Mouse (Mus musculus) MEL (cell line): ENCODE data around the gene Oas1f. TPM values are rescaled to one million over a fixed set of nuclear protein-coding genes. Genes with fewer than 3 reads are reported as not detected.

Experiments used
- DNase-seq: peaks from one replicate; pipeline ENCODE4 v3.0.0; 2011; ENCODE audit warnings: low read depth, low spot score
- H3K27ac ChIP-seq: 2 replicates; pipeline ENCODE4 v1.5.1; 2012; ENCODE audit warnings: low read depth, mild to moderate bottlenecking, control low read depth, low read length, moderate library complexity; ENCODE audit not compliant: control insufficient read depth
- H3K27me3 ChIP-seq, 2 experiments: fragments of 150-350 bp in 1 of 2; sonication (generic) in 1 of 2; 2 replicates each; pipeline ENCODE4 v1.6.1; 2012; ENCODE audit warnings: low read length in 2 of 2, mild to moderate bottlenecking in 2 of 2, improper control_type of control experiment in 1 of 2, moderate library complexity in 1 of 2; ENCODE audit not compliant: insufficient read depth in 2 of 2, control insufficient read depth in 1 of 2
- H3K36me3 ChIP-seq, 2 experiments: 2 replicates each; pipeline ENCODE4 v1.6.1; 2012 to 2014; ENCODE audit warnings: low read length in 2 of 2, improper control_type of control experiment in 1 of 2, inconsistent platforms in 1 of 2, mild to moderate bottlenecking in 1 of 2; ENCODE audit not compliant: insufficient read depth in 2 of 2, control insufficient read depth in 1 of 2
- H3K4me1 ChIP-seq, 2 experiments: fragments of 150-350 bp in 1 of 2; sonication (generic) in 1 of 2; 2 replicates each; pipeline ENCODE4 v1.6.1; 2012; ENCODE audit warnings: low read length in 2 of 2, improper control_type of control experiment in 1 of 2, mild to moderate bottlenecking in 1 of 2; ENCODE audit not compliant: insufficient read depth in 2 of 2, control insufficient read depth in 1 of 2
- H3K4me3 ChIP-seq, 2 experiments: fragments of 150-350 bp in 1 of 2; sonication (generic) in 1 of 2; 2 replicates each; pipeline ENCODE4 v1.5.1; 2012; ENCODE audit warnings: low read depth in 2 of 2, low read length in 2 of 2, mild to moderate bottlenecking in 2 of 2, moderate library complexity in 2 of 2, control low read depth in 1 of 2, improper control_type of control experiment in 1 of 2; ENCODE audit not compliant: control insufficient read depth in 1 of 2, insufficient read depth in 1 of 2
- H3K79me2 ChIP-seq: 2 replicates; pipeline ENCODE4 v1.6.1; 2012; ENCODE audit warnings: mild to moderate bottlenecking, low read length, moderate library complexity; ENCODE audit not compliant: control insufficient read depth, poor library complexity, insufficient read depth
- H3K9ac ChIP-seq: 2 replicates; pipeline ENCODE4 v1.6.1; 2012; ENCODE audit warnings: low read depth, mild to moderate bottlenecking, control low read depth, low read length, moderate library complexity; ENCODE audit not compliant: control insufficient read depth, poor library complexity, severe bottlenecking
- H3K9me3 ChIP-seq: fragments of 150-350 bp; sonication (generic); replicated peaks from 2 replicates; pipeline ENCODE4 v1.6.1; 2012; ENCODE audit warnings: mild to moderate bottlenecking, low read length, improper control_type of control experiment, moderate library complexity; ENCODE audit not compliant: insufficient read depth
- CHD1 ChIP-seq: IDR thresholded peaks from 2 replicates; pipeline ENCODE4 v1.6.1; 2012; ENCODE audit warnings: low read depth, mild to moderate bottlenecking, inconsistent platforms, low read length, improper control_type of control experiment
- CHD2 ChIP-seq: IDR thresholded peaks from 2 replicates; pipeline ENCODE4 v1.6.1; 2011; ENCODE audit warnings: low read length, improper control_type of control experiment
- CTCF ChIP-seq, 3 experiments: IDR thresholded peaks in 2 of 3; conservative IDR thresholded peaks in 1 of 3; 2 replicates each; pipeline ENCODE4 v1.5.1; 2011 to 2012; ENCODE audit warnings: low read length in 3 of 3, low read depth in 2 of 3, mild to moderate bottlenecking in 2 of 3, improper control_type of control experiment in 1 of 3, inconsistent platforms in 1 of 3, mixed read lengths in 1 of 3, moderate library complexity in 1 of 3; ENCODE audit not compliant: control insufficient read depth in 1 of 3, insufficient read depth in 1 of 3, poor library complexity in 1 of 3, severe bottlenecking in 1 of 3
- E2F4 ChIP-seq: IDR thresholded peaks from 2 replicates; pipeline ENCODE4 v1.6.1; 2011; ENCODE audit warnings: low read depth, low read length, improper control_type of control experiment, borderline replicate concordance
- ELF1 ChIP-seq: IDR thresholded peaks from 2 replicates; pipeline ENCODE4 v1.6.1; 2014; ENCODE audit warnings: low read depth, mild to moderate bottlenecking, inconsistent platforms, low read length, improper control_type of control experiment, moderate library complexity
- EP300 ChIP-seq, 2 experiments: IDR thresholded peaks; 2 replicates each; pipeline ENCODE4 v1.6.1; 2011; ENCODE audit warnings: improper control_type of control experiment in 2 of 2, low read length in 2 of 2, low read depth in 1 of 2, mild to moderate bottlenecking in 1 of 2
- ETS1 ChIP-seq: IDR thresholded peaks from 2 replicates; pipeline ENCODE4 v1.6.1; 2012; ENCODE audit warnings: low read depth, mild to moderate bottlenecking, inconsistent platforms, low read length, improper control_type of control experiment, moderate library complexity
- GABPA ChIP-seq: IDR thresholded peaks from 2 replicates; pipeline ENCODE4 v1.6.1; 2012; ENCODE audit warnings: low read depth, mild to moderate bottlenecking, inconsistent platforms, low read length, improper control_type of control experiment, moderate library complexity
- GATA1 ChIP-seq: IDR thresholded peaks from 2 replicates; pipeline ENCODE4 v1.6.1; 2011; ENCODE audit warnings: low read depth, low read length, improper control_type of control experiment
- HCFC1 ChIP-seq: IDR thresholded peaks from 2 replicates; pipeline ENCODE4 v1.6.1; 2012; ENCODE audit warnings: low read depth, mild to moderate bottlenecking, inconsistent platforms, low read length, improper control_type of control experiment, moderate library complexity
- KAT2A ChIP-seq: conservative IDR thresholded peaks from 2 replicates; pipeline ENCODE4 v1.6.1; 2012; ENCODE audit warnings: low read depth, low read length, improper control_type of control experiment, inconsistent platforms
- MAX ChIP-seq: IDR thresholded peaks from 2 replicates; pipeline ENCODE4 v1.6.1; 2011; ENCODE audit warnings: low read length, improper control_type of control experiment
- MEF2A ChIP-seq: IDR thresholded peaks from 2 replicates; pipeline ENCODE4 v1.6.1; 2014; ENCODE audit warnings: low read depth, mild to moderate bottlenecking, inconsistent platforms, low read length, improper control_type of control experiment; ENCODE audit not compliant: poor library complexity, insufficient replicate concordance, severe bottlenecking; ENCODE audit errors: extremely low read depth
- MXI1 ChIP-seq: IDR thresholded peaks from 2 replicates; pipeline ENCODE4 v1.6.1; 2011; ENCODE audit warnings: mild to moderate bottlenecking, low read depth, low read length, improper control_type of control experiment
- MYB ChIP-seq: IDR thresholded peaks from 2 replicates; pipeline ENCODE4 v1.6.1; 2011; ENCODE audit warnings: mild to moderate bottlenecking, low read depth, low read length, improper control_type of control experiment
- NELFE ChIP-seq: IDR thresholded peaks from 2 replicates; pipeline ENCODE4 v1.6.1; 2011; ENCODE audit warnings: low read depth, low read length, improper control_type of control experiment
- NRF1 ChIP-seq: IDR thresholded peaks from 2 replicates; pipeline ENCODE4 v1.6.1; 2014; ENCODE audit warnings: low read depth, mild to moderate bottlenecking, inconsistent platforms, low read length, improper control_type of control experiment, moderate library complexity; ENCODE audit not compliant: poor library complexity, insufficient read depth, severe bottlenecking
- POLR2A ChIP-seq, 2 experiments: IDR thresholded peaks; 2 replicates each; pipeline ENCODE4 v1.6.1; 2011 to 2012; ENCODE audit warnings: low read length in 2 of 2, mild to moderate bottlenecking in 2 of 2, control low read depth in 1 of 2, improper control_type of control experiment in 1 of 2, low read depth in 1 of 2, moderate library complexity in 1 of 2; ENCODE audit not compliant: control insufficient read depth in 1 of 2, insufficient read depth in 1 of 2, poor library complexity in 1 of 2
- POLR2AphosphoS2 ChIP-seq: IDR thresholded peaks from 2 replicates; pipeline ENCODE4 v1.6.1; 2011; ENCODE audit warnings: low read length, improper control_type of control experiment
- POLR2AphosphoS5 ChIP-seq: IDR thresholded peaks from 2 replicates; pipeline ENCODE4 v1.6.1; 2012; ENCODE audit warnings: low read depth, borderline replicate concordance, mild to moderate bottlenecking, inconsistent platforms, low read length, moderate library complexity, mixed read lengths
- SIN3A ChIP-seq: IDR thresholded peaks from 2 replicates; pipeline ENCODE4 v1.6.1; 2012; ENCODE audit warnings: low read length, improper control_type of control experiment, inconsistent platforms
- TAL1 ChIP-seq: IDR thresholded peaks from 2 replicates; pipeline ENCODE4 v1.6.1; 2012; ENCODE audit warnings: mild to moderate bottlenecking, inconsistent platforms, low read length, moderate library complexity, mixed read lengths
- TBP ChIP-seq: IDR thresholded peaks from 2 replicates; pipeline ENCODE4 v1.8.0; 2011; ENCODE audit warnings: low read depth, low read length, improper control_type of control experiment
- TCF12 ChIP-seq: IDR thresholded peaks from 2 replicates; pipeline ENCODE4 v1.6.1; 2014; ENCODE audit warnings: low read depth, mild to moderate bottlenecking, inconsistent platforms, low read length, improper control_type of control experiment, moderate library complexity
- UBTF ChIP-seq: IDR thresholded peaks from 2 replicates; pipeline ENCODE4 v1.6.1; 2012; ENCODE audit warnings: low read depth, mild to moderate bottlenecking, inconsistent platforms, low read length, improper control_type of control experiment, moderate library complexity, borderline replicate concordance; ENCODE audit not compliant: insufficient read depth
- USF1 ChIP-seq: IDR thresholded peaks from 2 replicates; pipeline ENCODE4 v1.6.1; 2014; ENCODE audit warnings: low read depth, mild to moderate bottlenecking, inconsistent platforms, low read length, improper control_type of control experiment, moderate library complexity
- ZC3H11A ChIP-seq: IDR thresholded peaks from 2 replicates; pipeline ENCODE4 v1.6.1; 2012; ENCODE audit warnings: low read depth, mild to moderate bottlenecking, inconsistent platforms, low read length, improper control_type of control experiment
- ZKSCAN1 ChIP-seq: IDR thresholded peaks from 2 replicates; pipeline ENCODE4 v1.6.1; 2012; ENCODE audit warnings: low read depth, mild to moderate bottlenecking, inconsistent platforms, low read length, improper control_type of control experiment, moderate library complexity
- ZNF384 ChIP-seq: IDR thresholded peaks from 2 replicates; pipeline ENCODE4 v1.6.1; 2012; ENCODE audit warnings: low read depth, mild to moderate bottlenecking, inconsistent platforms, low read length, improper control_type of control experiment
- polyA plus RNA-seq, 2 experiments: library from polyadenylated mRNA; stranded (reverse) in 1 of 2; unstranded in 1 of 2; fragments of >175 nt in 1 of 2; fragments of >200 nt in 1 of 2; gene quantifications; 2 replicates each; pipeline versions ENCODE4 v1.2.1 to v1.2.4; 2012; ENCODE audit warnings: low replicate concordance in 2 of 2, low read depth in 1 of 2; ENCODE audit not compliant: insufficient read length in 2 of 2, insufficient read depth in 1 of 2, missing spikeins in 1 of 2
- total RNA-seq: library from RNA; depleted of rRNA; stranded (reverse); fragments of 300-350 nt; gene quantifications from 2 replicates; pipeline ENCODE4 v1.2.3, GENCODE M21; 2012

Oas1f gene
- total and polyA plus RNA-seq, 3 experiments: not detected

- Histone ChIP-seq H3K4me1 (peaks cover 2 to 9% of the 10 kb centered on the region in 2 experiments; a peak in 2 of 4 replicates), H3K79me2 (no peaks in the 10 kb centered on the region), H3K27ac (no peak overlapping the region), H3K27me3 (no peaks in the 10 kb centered on the region), H3K9ac (no peak overlapping the region), H3K9me3 (no peaks in the 10 kb centered on the region), H3K36me3 (no peaks in the 10 kb centered on the region), H3K4me3 (no peak overlapping the region)
- no peak for DNase-seq
- TF ChIP-seq SIN3A (no peak), CHD2 (no peak), POLR2AphosphoS5 (no peak), MEF2A (no peak), TCF12 (no peak), ETS1 (no peak), TAL1 (no peak), NRF1 (no peak), HCFC1 (no peak), MAX (no peak), TBP (no peak), USF1 (no peak), EP300 (IDR thresholded peaks at IDR 0.05; ENCODE audit: low read depth in 1 of 2, low read length in 2 of 2) (no peak), MYB (no peak), POLR2AphosphoS2 (no peak), KAT2A (no peak)
Observed at GRCm38 (mm10) chr5:120809171-120809570, 38.0 kb upstream of the Oas1f start.

DNA sequence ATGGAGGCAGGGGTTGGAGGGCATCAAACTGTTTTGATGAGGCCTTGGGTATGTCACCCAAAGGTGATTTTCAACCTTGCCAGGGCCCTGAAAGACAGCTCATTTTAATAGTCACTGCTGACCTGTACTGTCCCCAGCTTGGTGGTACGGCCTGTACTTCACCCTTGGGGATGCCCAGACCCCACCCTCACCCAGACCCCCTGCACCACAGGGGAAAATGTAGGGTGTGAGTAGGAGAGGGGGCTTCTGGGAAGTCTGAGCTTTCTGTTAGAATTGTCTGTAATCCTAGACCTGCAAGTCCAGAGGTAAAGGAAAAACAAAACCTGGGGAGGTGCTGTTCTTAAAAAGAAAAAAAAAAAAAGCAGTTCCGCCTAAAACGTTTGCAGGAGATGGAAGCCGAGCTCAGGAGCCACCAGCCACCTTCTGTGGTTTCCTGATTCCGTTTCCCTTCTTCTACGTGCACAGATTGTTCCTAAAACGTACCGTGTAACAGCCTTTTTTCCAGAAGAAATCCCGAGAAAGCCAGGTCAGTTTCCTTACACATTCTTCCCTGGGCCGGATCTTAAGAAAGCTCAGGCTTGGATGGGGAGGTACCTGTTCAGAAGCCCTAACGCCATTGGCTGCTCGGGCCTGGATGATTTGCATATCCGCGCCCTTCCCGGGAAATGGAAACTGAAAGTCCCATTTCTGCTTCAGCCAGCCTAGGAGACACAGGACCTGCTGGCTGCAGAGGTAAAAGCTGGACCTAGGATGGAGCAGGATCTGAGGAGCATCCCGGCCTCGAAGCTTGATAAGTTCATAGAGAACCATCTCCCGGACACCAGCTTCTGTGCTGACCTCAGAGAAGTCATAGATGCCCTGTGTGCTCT, 35.0 kb upstream of the Oas1f start, which contains the start of gene Oas1c:
Oas1c (minus strand) TSS at position 564 of the 869 bp plus-strand sequence.
- Histone ChIP-seq H3K9ac (peak within 1 kb of the TSS; percentile 66), H3K9me3 (no peaks in the 10 kb centered on the region), H3K79me2 (no peaks in the 10 kb centered on the region), H3K27ac (no peak within 1 kb of the TSS), H3K4me3 (peak within 1 kb of the TSS; percentile 76 to 78), H3K27me3 (no peaks in the 10 kb centered on the region), H3K36me3 (no peaks in the 10 kb centered on the region), H3K4me1 (peaks cover 2 to 9% of the 10 kb centered on the region in 2 experiments; a peak in 2 of 4 replicates)
- DNase-seq: peak; percentile 93
- TF ChIP-seq E2F4 (no peak), NELFE (peak; percentile 66), MXI1 (no peak), ELF1 (0 out of 2 replicates have a peak, but pooled peaks have one; percentile 52), ZNF384 (peak; percentile 95), ZKSCAN1 (no peak; the same call in 1 of the 2 replicates), EP300 (IDR thresholded peaks at IDR 0.05; ENCODE audit: low read depth in 1 of 2, low read length in 2 of 2) (no peak; a peak in 1 of 4 replicates), POLR2A (IDR thresholded peaks at IDR 0.05; ENCODE audit: control insufficient read depth in 1 of 2, insufficient read depth in 1 of 2, low read depth in 1 of 2, low read length in 2 of 2, poor library complexity in 1 of 2) (peak in 1 of 2 experiments; percentile 63; a peak in 2 of 4 replicates), CHD1 (no peak), TCF12 (no peak), GABPA (no peak), ZC3H11A (no peak), MEF2A (no peak), TBP (peak; percentile 54; the same call in 1 of the 2 replicates), MYB (no peak), ETS1 (peak; percentile 38; the same call in 1 of the 2 replicates), USF1 (no peak), UBTF (no peak), GATA1 (no peak), SIN3A (peak; percentile 39; the same call in 1 of the 2 replicates), MAX (no peak), CTCF (IDR thresholded peaks at IDR 0.05 in 2 of 3, conservative IDR thresholded peaks at IDR 0.05 in 1 of 3; ENCODE audit: control insufficient read depth in 1 of 3, insufficient read depth in 1 of 3, low read depth in 2 of 3, low read length in 3 of 3, poor library complexity in 1 of 3, severe bottlenecking in 1 of 3) (no peak)
